Mouse (Mus musculus) leukemia stem cell, adult 10-12 weeks (primary cell): Measurements from ENCODE around the gene Car4. TPM values are rescaled to one million over a fixed set of nuclear protein-coding genes. Genes with fewer than 3 reads are reported as not detected.

Experiments used
- polyA plus RNA-seq: library from polyadenylated mRNA; stranded (reverse); fragments of >175 nt; gene quantifications from 2 replicates; pipeline ENCODE4 v1.2.3, GENCODE M21; 2012; ENCODE audit warnings: low replicate concordance

The Car4 gene
- 0.43 TPM in 1 of 2 replicates, not detected in the other for polyA plus RNA-seq

DNA sequence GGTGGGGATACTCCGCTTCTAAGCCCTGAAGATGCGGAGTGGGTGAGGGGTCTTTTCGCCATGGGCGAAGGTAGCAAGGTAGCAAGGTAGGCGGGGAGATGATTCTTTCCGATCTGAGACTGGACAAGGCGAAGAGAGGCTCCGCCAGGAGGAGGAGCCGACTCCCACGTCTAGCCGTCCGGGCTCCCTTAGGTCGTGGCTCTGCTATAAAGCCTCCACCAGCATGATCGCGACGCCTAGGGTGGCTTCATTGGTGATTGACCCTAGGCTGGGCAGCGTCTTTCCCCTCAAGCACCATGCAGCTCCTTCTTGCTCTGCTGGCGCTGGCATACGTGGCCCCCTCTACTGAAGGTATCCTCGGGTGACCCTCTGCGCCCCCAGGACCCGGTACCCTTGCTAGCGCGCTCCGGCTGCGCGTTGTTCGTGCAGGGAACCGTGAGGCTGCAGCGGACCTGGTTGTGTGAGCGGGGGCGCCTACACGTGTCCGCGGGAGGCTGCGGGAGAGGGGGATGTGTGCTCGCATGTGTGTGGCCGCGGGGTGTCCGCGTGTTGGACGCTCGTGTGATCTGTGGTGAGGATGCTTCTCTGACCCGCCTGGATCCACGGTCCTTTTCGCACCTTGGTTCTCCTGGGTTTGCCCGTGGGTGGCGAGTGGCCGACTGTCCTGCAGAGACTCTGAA lies at the start of gene Car4:
TSS of gene Car4 (plus strand) at position 196 of the 680 bp plus-strand sequence.

DNA sequence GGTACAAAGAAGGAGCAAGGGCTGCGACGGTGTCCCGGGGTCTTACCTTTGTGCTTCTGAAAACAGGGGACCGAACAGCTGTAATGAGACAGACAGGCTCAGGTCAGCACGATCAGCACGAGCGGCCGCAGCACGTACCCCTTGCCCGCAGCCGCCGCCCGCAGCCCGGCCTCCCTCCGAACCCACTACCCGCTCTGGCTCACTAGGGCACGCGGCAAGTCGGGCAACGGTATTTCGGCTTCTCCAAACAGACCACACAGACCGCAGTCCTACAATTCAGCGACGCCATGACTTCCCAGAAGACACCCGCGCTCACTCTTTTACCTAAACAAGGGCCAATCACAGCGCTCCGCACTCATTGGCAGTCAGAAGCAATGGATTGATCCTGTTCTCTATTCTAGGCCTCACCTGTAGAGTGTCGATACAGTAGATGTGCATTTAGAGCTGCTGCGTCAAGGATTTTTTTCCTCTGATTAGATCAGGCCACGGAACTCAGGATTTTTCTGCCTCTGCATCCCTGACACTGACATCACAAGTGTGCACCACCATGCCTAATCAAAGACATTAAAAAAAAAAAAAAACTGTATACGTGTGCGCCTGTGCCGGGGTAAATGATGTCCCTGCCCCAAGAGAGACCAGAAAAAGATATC lies 41.4 kb upstream of the Car4 start, which contains the start of gene Znhit3:
TSS of gene Znhit3 (minus strand) at position 314 of the 650 bp plus-strand sequence.

Other genes with a start within 250 kb of the Car4 start
- 12.9 and 14.9 TPM in 2 replicates for gene Mrm1, start 138.3 kb upstream of the Car4 start, polyA plus RNA-seq
- gene Dhrs11, start 128.8 kb upstream of the Car4 start, polyA plus RNA-seq = 52.3 and 69.2 TPM in 2 replicates
- gene Ggnbp2, start 87.0 kb upstream of the Car4 start, polyA plus RNA-seq = 46.3 and 57.5 TPM in 2 replicates
- gene Myo19, start 77.6 kb upstream of the Car4 start, polyA plus RNA-seq = 44.0 and 68.6 TPM in 2 replicates
- 1.3 and 7.1 TPM in 2 replicates for gene Pigw, start 77.5 kb upstream of the Car4 start, polyA plus RNA-seq
- 0.89 and 3.2 TPM in 2 replicates for gene Znhit3, start 41.4 kb upstream of the Car4 start, polyA plus RNA-seq
- 6.0 and 13.0 TPM in 2 replicates for gene Usp32, start 182.4 kb downstream of the Car4 start, polyA plus RNA-seq
- gene 1700125H20Rik, start 212.6 kb downstream of the Car4 start, polyA plus RNA-seq = not detected in 2 replicates